Mouse (Mus musculus) neural tube, embryonic 15.5 days (tissue): ENCODE measurements around the gene Supt5. TPM values are rescaled to one million over a fixed set of nuclear protein-coding genes. Genes with fewer than 3 reads are reported as not detected.

ENCODE experiments used
- ATAC-seq: fragments of 200-750 bp; cut with Nextera tagmentation; 2 replicates; pipeline ENCODE4 v1.8.0; 2017; ENCODE audit warnings: mild to moderate bottlenecking, moderate TSS enrichment, moderate library complexity; ENCODE audit not compliant: low FRiP score
- H3K27ac ChIP-seq: fragments of 300-500 bp; sonication (generic); replicated peaks from 2 replicates; pipeline ENCODE4 v1.5.1; 2015; ENCODE audit warnings: mild to moderate bottlenecking, inconsistent platforms
- H3K27me3 ChIP-seq: fragments of 300-500 bp; sonication (generic); replicated peaks from 2 replicates; pipeline ENCODE4 v1.6.1; 2015; ENCODE audit warnings: inconsistent platforms
- H3K36me3 ChIP-seq: fragments of 300-500 bp; sonication (generic); 2 replicates; pipeline ENCODE4 v1.6.1; 2015; ENCODE audit warnings: inconsistent platforms
- H3K4me1 ChIP-seq: fragments of 300-500 bp; sonication (generic); 2 replicates; pipeline ENCODE4 v1.6.1; 2015; ENCODE audit warnings: inconsistent platforms
- H3K4me2 ChIP-seq: fragments of 300-500 bp; sonication (generic); 2 replicates; pipeline ENCODE4 v1.6.1; 2015; ENCODE audit warnings: inconsistent platforms, mild to moderate bottlenecking, moderate library complexity
- H3K4me3 ChIP-seq: fragments of 300-500 bp; sonication (generic); replicated peaks from 2 replicates; pipeline ENCODE4 v1.5.1; 2015; ENCODE audit warnings: mild to moderate bottlenecking, inconsistent platforms
- H3K9ac ChIP-seq: fragments of 300-500 bp; sonication (generic); replicated peaks from 2 replicates; pipeline ENCODE4 v1.6.1; 2015; ENCODE audit warnings: mild to moderate bottlenecking, inconsistent platforms
- H3K9me3 ChIP-seq: fragments of 300-500 bp; sonication (generic); replicated peaks from 2 replicates; pipeline ENCODE4 v1.6.1; 2016; ENCODE audit warnings: inconsistent platforms
- WGBS: fragments of 180-500 bp; shearing (Covaris S2); methylation state at CpG from one replicate; pipeline ENCODE4 v1.1.7; 2015; ENCODE audit warnings: mixed read lengths; 5-methylcytosine and 5-hydroxymethylcytosine counted together
- polyA plus RNA-seq: library from polyadenylated mRNA; unstranded; fragments of >200 nt; fragmentation: Nextera tagmentation; extraction: Ambion mirVana; gene quantifications from 2 replicates; pipeline ENCODE4 v1.2.1, GENCODE M21; 2015

Gene Supt5
- polyA plus RNA-seq, 1 experiment from 2014 or later: 92.8 TPM

- peak overlapping the region; percentile 95 for H3K4me2 ChIP-seq
- H3K4me3 ChIP-seq: peak overlapping the region; percentile 71
- no peak; the same call in 1 of the 2 replicates for ATAC-seq
- 87% methylated on average over 7 of the region's 7 CpGs for WGBS
- peaks cover 16% of the 10 kb centered on the region for H3K4me1 ChIP-seq
- peak overlapping the region; percentile 92 for H3K27ac ChIP-seq
- no peaks in the 10 kb centered on the region for H3K27me3 ChIP-seq
- 0 out of 2 replicates have a peak, but pooled peaks cover 3% of the 10 kb centered on the region for H3K36me3 ChIP-seq
- no peaks in the 10 kb centered on the region for H3K9me3 ChIP-seq
- peak overlapping the region; percentile 95 for H3K9ac ChIP-seq
These were observed 60.3 kb downstream of the Supt5 start for GRCm38 (mm10) chr7:28278279-28278652.

GRCm38 (mm10) chr7:28277615-28278278, 60.8 kb downstream of the Supt5 start, which contains the start of gene Eid2b:
Gene Eid2b, plus strand, starts transcription at chr7:28277739.
- peak; percentile 74 for ATAC-seq
- Histone ChIP-seq H3K27ac (peak within 1 kb of the TSS; percentile 92), H3K9me3 (no peaks in the 10 kb centered on the region), H3K4me3 (peak within 1 kb of the TSS; percentile 71), H3K4me2 (peak within 1 kb of the TSS; percentile 95), H3K27me3 (no peaks in the 10 kb centered on the region), H3K36me3 (peaks cover 8% of the 10 kb centered on the region), H3K9ac (peak within 1 kb of the TSS; percentile 95), H3K4me1 (peaks cover 16% of the 10 kb centered on the region)
- WGBS: 2% methylated on average over 67 of the region's 68 CpGs

GRCm38 (mm10) chr7:28277237-28277614, 61.3 kb downstream of the Supt5 start:
- WGBS: 54% methylated on average over 8 of the region's 8 CpGs
- H3K4me3 ChIP-seq: 0 out of 2 replicates have a peak overlapping the region, but pooled peaks have one; percentile 71
- H3K9ac ChIP-seq: no peak overlapping the region
- peaks cover 16% of the 10 kb centered on the region for H3K4me1 ChIP-seq
- H3K27me3 ChIP-seq: no peaks in the 10 kb centered on the region
- no peaks in the 10 kb centered on the region for H3K9me3 ChIP-seq
- ATAC-seq: peak; percentile 8; the same call in 1 of the 2 replicates
- H3K27ac ChIP-seq: no peak overlapping the region
- H3K36me3 ChIP-seq: peaks cover 13% of the 10 kb centered on the region
- no peak overlapping the region for H3K4me2 ChIP-seq

GRCm38 (mm10) chr7:28271761-28272160, 66.8 kb downstream of the Supt5 start:
- no peak overlapping the region for H3K9ac ChIP-seq
- H3K27me3 ChIP-seq: no peaks in the 10 kb centered on the region
- peaks cover 24% of the 10 kb centered on the region for H3K4me1 ChIP-seq
- H3K36me3 ChIP-seq: peaks cover 25% of the 10 kb centered on the region
- no peak overlapping the region for H3K4me3 ChIP-seq
- no peaks in the 10 kb centered on the region for H3K9me3 ChIP-seq
- no peak for ATAC-seq
- H3K27ac ChIP-seq: no peak overlapping the region
- 76% methylated on average over 3 of the region's 3 CpGs for WGBS
- H3K4me2 ChIP-seq: no peak overlapping the region

- peak overlapping the region; percentile 6 for H3K4me3 ChIP-seq
These were observed 69.2 kb downstream of the Supt5 start for GRCm38 (mm10) chr7:28269355-28269754.

DNA sequence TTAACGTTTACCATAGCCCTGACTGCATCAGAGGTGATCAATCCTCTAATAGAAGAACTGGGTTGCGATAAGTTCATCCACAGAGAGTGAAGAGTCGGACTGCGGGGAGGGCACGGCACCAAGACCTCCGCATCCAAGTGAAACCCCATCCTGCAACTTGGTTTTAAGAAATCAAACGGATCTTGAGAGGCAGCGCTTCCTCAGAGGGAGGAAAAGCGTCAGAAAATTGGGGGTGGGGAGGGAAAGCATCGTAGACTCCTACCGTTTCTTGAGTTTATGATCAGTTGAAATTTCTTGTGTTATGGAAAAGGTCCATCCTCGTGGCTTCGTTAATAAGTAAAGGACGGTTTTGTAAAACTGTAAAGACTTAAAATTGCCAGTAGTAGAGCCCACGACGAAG, 70.0 kb downstream of the Supt5 start:
- Histone ChIP-seq H3K4me3 (peak overlapping the region; percentile 95), H3K4me1 (peaks cover 24% of the 10 kb centered on the region), H3K4me2 (peak overlapping the region; percentile 70), H3K27me3 (no peaks in the 10 kb centered on the region), H3K9ac (peak overlapping the region; percentile 100), H3K27ac (peak overlapping the region; percentile 94), H3K36me3 (peaks cover 23% of the 10 kb centered on the region), H3K9me3 (no peaks in the 10 kb centered on the region)
- ATAC-seq: no peak
- WGBS: 22% methylated on average over 16 of the region's 16 CpGs

More at GRCm38 (mm10) chr7:28269355-28269754, 69.2 kb downstream of the Supt5 start:
- no peak overlapping the region for H3K9ac ChIP-seq
- ATAC-seq: no peak
- H3K36me3 ChIP-seq: peaks cover 24% of the 10 kb centered on the region
- peaks cover 24% of the 10 kb centered on the region for H3K4me1 ChIP-seq
- H3K27me3 ChIP-seq: no peaks in the 10 kb centered on the region
- peak overlapping the region; percentile 70 for H3K4me2 ChIP-seq
- no peaks in the 10 kb centered on the region for H3K9me3 ChIP-seq
- H3K27ac ChIP-seq: no peak overlapping the region
- WGBS: 93% methylated on average over 12 of the region's 12 CpGs

- under 1% methylated on average over 51 of the region's 62 CpGs for WGBS
- Histone ChIP-seq H3K4me1 (peaks cover 24% of the 10 kb centered on the region), H3K4me2 (peak overlapping the region; percentile 70)
These were observed 70.5 kb downstream of the Supt5 start for GRCm38 (mm10) chr7:28268042-28268531.

GRCm38 (mm10) chr7:28267129-28268041, 71.2 kb downstream of the Supt5 start, which contains the start of gene Eid2:
Gene Eid2, plus strand, starts transcription at chr7:28267881.
- peak within 1 kb of the TSS; percentile 95 for H3K4me3 ChIP-seq
- H3K9ac ChIP-seq: peak within 1 kb of the TSS; percentile 100
- 6% methylated on average over 56 of the region's 57 CpGs for WGBS
- peaks cover 24% of the 10 kb centered on the region for H3K4me1 ChIP-seq
- no peaks in the 10 kb centered on the region for H3K9me3 ChIP-seq
- peak within 1 kb of the TSS; percentile 94 for H3K27ac ChIP-seq
- peak; percentile 94 for ATAC-seq
- H3K36me3 ChIP-seq: peaks cover 14% of the 10 kb centered on the region
- no peaks in the 10 kb centered on the region for H3K27me3 ChIP-seq
- peak within 1 kb of the TSS; percentile 70 for H3K4me2 ChIP-seq

More at GRCm38 (mm10) chr7:28268042-28268531, 70.5 kb downstream of the Supt5 start:
- Histone ChIP-seq H3K27me3 (no peaks in the 10 kb centered on the region), H3K9ac (peak overlapping the region; percentile 100), H3K4me3 (peak overlapping the region; percentile 95), H3K27ac (peak overlapping the region; percentile 94), H3K36me3 (peaks cover 21% of the 10 kb centered on the region), H3K9me3 (no peaks in the 10 kb centered on the region)
- ATAC-seq: peak; percentile 80

GRCm38 (mm10) chr7:28265391-28265790, 73.2 kb downstream of the Supt5 start:
- Histone ChIP-seq H3K9me3 (no peaks in the 10 kb centered on the region), H3K4me2 (no peak overlapping the region), H3K4me1 (peaks cover 17% of the 10 kb centered on the region), H3K4me3 (no peak overlapping the region), H3K9ac (no peak overlapping the region), H3K27me3 (no peaks in the 10 kb centered on the region), H3K36me3 (peaks cover 4% of the 10 kb centered on the region; the same call in 1 of the 2 replicates), H3K27ac (no peak overlapping the region)
- 85% methylated on average over 13 of the region's 13 CpGs for WGBS
- no peak for ATAC-seq
